Mouse (Mus musculus) cortical plate, adult 2 months (tissue): Measurements from ENCODE around the gene Myo1f.

Source experiments
- CTCF ChIP-seq: fragments of 200-500 bp; IDR thresholded peaks from 2 replicates; pipeline ENCODE4 v1.5.1; 2011; ENCODE audit warnings: mild to moderate bottlenecking, control low read depth, low read length; ENCODE audit not compliant: insufficient read depth; ENCODE audit errors: extremely low read depth
- POLR2A ChIP-seq: fragments of 200-500 bp; IDR thresholded peaks from 2 replicates; pipeline ENCODE4 v1.6.1; 2011; ENCODE audit warnings: mild to moderate bottlenecking, low read length, control low read depth; ENCODE audit not compliant: insufficient read depth; ENCODE audit errors: extremely low read depth

GRCm38 (mm10) chr17:33584061-33584460 is 28.6 kb downstream of the Myo1f start:
- TF ChIP-seq POLR2A (no peak), CTCF (no peak)
